Mouse (Mus musculus) intestine, postnatal 0 days (tissue): ENCODE measurements around the gene Bcl2a1d. TPM values are rescaled to one million over a fixed set of nuclear protein-coding genes. Genes with fewer than 3 reads are reported as not detected.
"Not testable (repeated sequence)": the region's sequence is repeated elsewhere in the genome, so short reads cannot be mapped to it uniquely, and the experiment has no call there.

Experiments used
- ATAC-seq: fragments of 200-750 bp; cut with Nextera tagmentation; 2 replicates; pipeline ENCODE4 v1.8.0; 2017; ENCODE audit warnings: mild to moderate bottlenecking, moderate TSS enrichment, moderate library complexity
- H3K27ac ChIP-seq: fragments of 300-500 bp; sonication (generic); 2 replicates; pipeline ENCODE4 v1.5.1; 2014; ENCODE audit warnings: mild to moderate bottlenecking, low read depth, low read length, moderate library complexity
- H3K27me3 ChIP-seq: fragments of 300-500 bp; sonication (generic); replicated peaks from 2 replicates; pipeline ENCODE4 v1.6.1; 2014; ENCODE audit warnings: low read length, mixed read lengths; ENCODE audit not compliant: control insufficient read depth, insufficient read depth
- H3K36me3 ChIP-seq: fragments of 300-500 bp; sonication (generic); 2 replicates; pipeline ENCODE4 v1.6.1; 2014; ENCODE audit warnings: mild to moderate bottlenecking, moderate library complexity; ENCODE audit not compliant: control insufficient read depth, insufficient read depth
- H3K4me1 ChIP-seq: fragments of 300-500 bp; sonication (generic); replicated peaks from 2 replicates; pipeline ENCODE4 v1.6.1; 2014; ENCODE audit warnings: antibody characterized with exemption, low read length, mixed read lengths; ENCODE audit not compliant: control insufficient read depth, insufficient read depth
- H3K4me2 ChIP-seq: fragments of 300-500 bp; sonication (generic); replicated peaks from 2 replicates; pipeline ENCODE4 v1.6.1; 2014; ENCODE audit warnings: low read depth, mild to moderate bottlenecking, moderate library complexity
- H3K4me3 ChIP-seq: fragments of 300-500 bp; sonication (generic); 2 replicates; pipeline ENCODE4 v1.5.1; 2014; ENCODE audit warnings: low read depth, low read length
- H3K9ac ChIP-seq: fragments of 300-500 bp; sonication (generic); 2 replicates; pipeline ENCODE4 v1.6.1; 2014; ENCODE audit warnings: mild to moderate bottlenecking, low read depth, low read length
- H3K9me3 ChIP-seq: fragments of 300-500 bp; sonication (generic); 2 replicates; pipeline ENCODE4 v1.6.1; 2016; ENCODE audit warnings: mixed run types; ENCODE audit not compliant: control insufficient read depth
- CTCF ChIP-seq: sonication (generic); IDR thresholded peaks from 2 replicates; pipeline ENCODE4 v1.5.1; 2016; ENCODE audit warnings: low read depth, mild to moderate bottlenecking, control low read depth, antibody characterized with exemption, moderate library complexity
- WGBS: fragments of 180-500 bp; shearing (Covaris S2); extraction: QIAGEN DNeasy Blood & Tissue Kit; methylation state at CpG from one replicate; pipeline ENCODE4 v1.1.7; 2014; 5-methylcytosine and 5-hydroxymethylcytosine counted together
- polyA plus RNA-seq: library from polyadenylated mRNA; unstranded; fragments of >200 nt; fragmentation: Nextera tagmentation; extraction: Ambion mirVana; gene quantifications from 2 replicates; pipeline ENCODE4 v1.2.1, GENCODE M21; 2015

Bcl2a1d gene
- polyA plus RNA-seq, 1 experiment from 2014 or later: 1.6 TPM

DNA sequence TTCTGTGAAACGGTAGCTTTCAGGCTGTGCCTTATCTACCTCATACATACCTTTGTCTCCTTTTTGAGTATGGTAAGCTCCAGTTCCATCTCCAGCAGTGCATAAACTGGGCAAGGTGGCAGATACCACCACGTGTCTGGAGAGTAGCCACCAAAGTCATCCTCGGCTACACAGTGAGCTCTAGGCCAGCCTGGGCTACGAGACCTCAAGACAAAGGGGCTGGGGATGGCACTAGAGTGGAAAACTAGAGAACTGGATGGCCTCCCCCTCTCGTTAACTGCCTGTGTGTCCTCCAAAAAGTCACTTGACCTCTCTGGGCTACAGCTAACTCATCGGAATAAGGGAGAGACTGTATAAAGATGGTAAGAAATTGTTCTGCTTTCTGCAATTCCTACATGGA is 22.4 kb downstream of the Bcl2a1d start:
- Histone ChIP-seq H3K36me3 (no peaks in the 10 kb centered on the region), H3K4me3 (no peak overlapping the region), H3K4me1 (no peaks in the 10 kb centered on the region), H3K27me3 (no peaks in the 10 kb centered on the region), H3K27ac (no peak overlapping the region), H3K9me3 (no peaks in the 10 kb centered on the region), H3K4me2 (no peak overlapping the region), H3K9ac (no peak overlapping the region)
- TF ChIP-seq CTCF: no peak
- WGBS: 80% methylated on average over 6 of the region's 6 CpGs
- no peak for ATAC-seq

GRCm38 (mm10) chr9:88706700-88707099 is 25.0 kb downstream of the Bcl2a1d start:
- Histone ChIP-seq H3K4me2 (no peak overlapping the region), H3K36me3 (no peaks in the 10 kb centered on the region), H3K4me3 (no peak overlapping the region), H3K9me3 (no peaks in the 10 kb centered on the region), H3K4me1 (no peaks in the 10 kb centered on the region), H3K27ac (no peak overlapping the region), H3K27me3 (no peaks in the 10 kb centered on the region), H3K9ac (no peak overlapping the region)
- WGBS: 76% methylated on average over 4 of the region's 4 CpGs
- TF ChIP-seq CTCF: no peak
- no peak for ATAC-seq

GRCm38 (mm10) chr9:88705157-88705556 is 26.6 kb downstream of the Bcl2a1d start:
- H3K36me3 ChIP-seq, H3K9me3 ChIP-seq, H3K4me3 ChIP-seq, ATAC-seq, H3K4me1 ChIP-seq, H3K27me3 ChIP-seq, H3K27ac ChIP-seq, H3K4me2 ChIP-seq, H3K9ac ChIP-seq: not testable (repeated sequence)
- WGBS: 85% methylated on average over 8 of the region's 8 CpGs

DNA sequence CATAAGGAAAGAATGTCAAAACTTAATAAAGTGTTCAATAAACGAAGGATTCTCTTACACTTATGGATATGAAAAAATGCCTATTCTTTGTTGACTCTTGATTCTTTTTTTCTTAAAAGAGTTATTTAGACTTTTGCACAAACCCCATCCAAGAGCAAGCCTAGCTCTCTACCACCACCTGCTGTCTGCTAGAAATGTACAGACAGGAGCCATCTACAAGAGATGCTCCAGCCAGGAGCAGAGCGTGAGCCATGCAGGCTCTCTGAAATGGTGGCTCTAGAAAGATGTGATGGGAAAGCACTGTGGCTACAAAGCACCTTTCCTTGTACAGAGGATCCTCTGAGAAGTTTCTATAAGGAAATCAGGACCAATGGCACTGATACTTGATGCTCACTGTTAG is 33.0 kb downstream of the Bcl2a1d start:
- not testable (repeated sequence) for H3K4me1 ChIP-seq, H3K27me3 ChIP-seq, H3K9me3 ChIP-seq, H3K9ac ChIP-seq, ATAC-seq, H3K27ac ChIP-seq, H3K4me3 ChIP-seq, H3K36me3 ChIP-seq, H3K4me2 ChIP-seq
- no CpG with 5 or more reads among the region's 2 CpGs for WGBS

GRCm38 (mm10) chr9:88691307-88691706 is 40.4 kb downstream of the Bcl2a1d start:
- WGBS: 82% methylated on average over 2 of the region's 2 CpGs
- not testable (repeated sequence) for H3K27me3 ChIP-seq, H3K36me3 ChIP-seq, H3K27ac ChIP-seq, H3K4me1 ChIP-seq, ATAC-seq, H3K4me3 ChIP-seq, H3K9me3 ChIP-seq, H3K4me2 ChIP-seq, H3K9ac ChIP-seq

DNA sequence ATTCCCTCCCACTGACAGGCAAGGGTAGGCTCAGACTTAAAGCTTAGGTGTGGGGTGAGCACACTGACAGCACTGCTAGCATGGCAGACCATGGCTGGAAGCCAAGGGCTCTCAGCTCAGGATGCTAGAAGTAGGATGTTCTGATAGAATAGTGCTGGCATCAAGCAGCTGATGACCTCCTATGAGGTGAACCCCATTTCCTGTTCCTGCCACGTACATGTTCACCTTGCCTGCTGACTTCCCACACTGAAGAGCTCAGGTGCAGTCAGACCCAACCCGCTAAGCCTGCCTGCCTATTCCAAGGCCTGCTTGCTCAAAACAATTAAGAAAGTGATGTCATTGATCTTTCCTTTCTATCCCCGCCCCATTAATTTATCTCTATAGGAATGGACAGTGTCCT is 42.3 kb downstream of the Bcl2a1d start:
- not testable (repeated sequence) for ATAC-seq, H3K9me3 ChIP-seq, H3K4me3 ChIP-seq

DNA sequence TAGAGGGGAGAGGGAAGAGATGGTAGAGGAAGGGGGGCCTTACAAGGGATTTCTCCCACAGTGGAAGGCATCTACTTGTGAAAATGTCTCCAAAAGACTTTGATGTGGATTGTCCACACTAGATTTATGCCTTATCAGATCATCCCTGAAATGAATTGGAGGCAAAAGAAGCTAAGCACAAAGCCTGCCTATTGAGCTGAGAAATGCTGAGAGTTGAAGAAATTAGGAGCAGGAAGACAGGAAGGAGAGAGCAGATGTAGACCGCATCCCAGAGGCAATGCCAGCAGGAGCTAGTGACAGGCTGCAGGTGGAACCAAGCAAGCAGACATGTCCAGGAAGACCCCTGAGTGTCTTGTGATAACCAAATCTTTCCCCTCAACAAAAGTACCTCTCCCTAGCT is 45.0 kb downstream of the Bcl2a1d start:
- not testable (repeated sequence) for H3K36me3 ChIP-seq, H3K9me3 ChIP-seq, H3K4me3 ChIP-seq, ATAC-seq, H3K4me1 ChIP-seq, H3K27ac ChIP-seq, H3K4me2 ChIP-seq, H3K27me3 ChIP-seq, H3K9ac ChIP-seq
- 100% methylated on average over 1 of the region's 1 CpGs for WGBS

More for the DNA sequence above, 42.3 kb downstream of the Bcl2a1d start:
- H3K4me1 ChIP-seq, H3K9ac ChIP-seq, H3K27ac ChIP-seq, H3K36me3 ChIP-seq, H3K4me2 ChIP-seq, H3K27me3 ChIP-seq: not testable (repeated sequence)
- 87% methylated on average over 2 of the region's 3 CpGs for WGBS

Other genes with a start within 250 kb of the Bcl2a1d start
- 34.1 and 37.5 TPM in 2 replicates for gene Syncrip, start 249.3 kb downstream of the Bcl2a1d start, polyA plus RNA-seq
- gene Zfp949, start 183.9 kb downstream of the Bcl2a1d start, polyA plus RNA-seq: 3.6 and 4.7 TPM in 2 replicates
- gene Trim43a, start 151.0 kb downstream of the Bcl2a1d start, polyA plus RNA-seq: not detected in 2 replicates
- gene Mthfsl, start 11.6 kb downstream of the Bcl2a1d start, polyA plus RNA-seq: 51.1 and 53.3 TPM in 2 replicates
- gene Trim43c, start 107.2 kb upstream of the Bcl2a1d start, polyA plus RNA-seq: not detected in 2 replicates
- 2.6 and 2.7 TPM in 2 replicates for gene Bcl2a1a, start 225.0 kb upstream of the Bcl2a1d start, polyA plus RNA-seq